Mouse (Mus musculus): Measurements from ENCODE around the gene Sntb2. TPM values are rescaled to one million over a fixed set of nuclear protein-coding genes. Genes with fewer than 3 reads are reported as not detected.
"Not testable (repeated sequence)": the region's sequence is repeated elsewhere in the genome, so short reads cannot be mapped to it uniquely, and the experiment has no call there.

Sntb2 gene
- polyA plus RNA-seq, 1 experiment from 2014 or later, result 1.3 TPM

- Histone ChIP-seq H3K4me3 (replicated peaks) (no peak overlapping the region), H3K4me1 (replicated peaks) (no peaks in the 10 kb centered on the region), H3K9me3 (replicated peaks) (no peaks in the 10 kb centered on the region), H3K27ac (replicated peaks) (no peak overlapping the region), H3K9ac (no peak overlapping the region), H3K27me3 (no peaks in the 10 kb centered on the region), H3K4me2 (no peak overlapping the region), H3K36me3 (replicated peaks) (peaks cover 76% of the 10 kb centered on the region)
- no peak for ATAC-seq (ENCODE audit: insufficient read depth)
- WGBS (ENCODE audit: insufficient replicate concordance), result 79% methylated on average over 7 of the region's 7 CpGs
These were observed 27.3 kb upstream of the Sntb2 start for GRCm38 (mm10) chr8:106908291-106908690.

- 87% methylated on average over 10 of the region's 10 CpGs for WGBS (ENCODE audit: insufficient replicate concordance)
- H3K4me1 ChIP-seq (replicated peaks), result no peaks in the 10 kb centered on the region
- peaks cover 75% of the 10 kb centered on the region for H3K36me3 ChIP-seq (replicated peaks)
- H3K4me2 ChIP-seq, result no peak overlapping the region
- H3K4me3 ChIP-seq (replicated peaks), result no peak overlapping the region
- no peak overlapping the region for H3K9ac ChIP-seq
- H3K27ac ChIP-seq (replicated peaks), result no peak overlapping the region
- no peak for ATAC-seq (ENCODE audit: insufficient read depth)
- H3K27me3 ChIP-seq, result no peaks in the 10 kb centered on the region
- H3K9me3 ChIP-seq (replicated peaks), result no peaks in the 10 kb centered on the region
These were observed 21.9 kb upstream of the Sntb2 start for GRCm38 (mm10) chr8:106913631-106914030.

- no peaks in the 10 kb centered on the region for H3K9me3 ChIP-seq (replicated peaks)
- no peak overlapping the region for H3K4me2 ChIP-seq
- ATAC-seq (ENCODE audit: insufficient read depth), result no peak
- no peaks in the 10 kb centered on the region for H3K27me3 ChIP-seq
- WGBS (ENCODE audit: insufficient replicate concordance), result 77% methylated on average over 8 of the region's 8 CpGs
- no peak overlapping the region for H3K27ac ChIP-seq (replicated peaks)
- peaks cover 79% of the 10 kb centered on the region for H3K36me3 ChIP-seq (replicated peaks)
- no peaks in the 10 kb centered on the region for H3K4me1 ChIP-seq (replicated peaks)
- H3K9ac ChIP-seq, result no peak overlapping the region
- no peak overlapping the region for H3K4me3 ChIP-seq (replicated peaks)
These were observed 15.7 kb upstream of the Sntb2 start for GRCm38 (mm10) chr8:106919721-106920394.

GRCm38 (mm10) chr8:106920395-106920741 lies 15.2 kb upstream of the Sntb2 start:
- 86% methylated on average over 5 of the region's 5 CpGs for WGBS (ENCODE audit: insufficient replicate concordance)
- no peak overlapping the region for H3K4me3 ChIP-seq (replicated peaks)
- peaks cover 73% of the 10 kb centered on the region for H3K36me3 ChIP-seq (replicated peaks)
- H3K27ac ChIP-seq (replicated peaks), result no peak overlapping the region
- no peak overlapping the region for H3K4me2 ChIP-seq
- H3K9me3 ChIP-seq (replicated peaks), result no peaks in the 10 kb centered on the region
- H3K4me1 ChIP-seq (replicated peaks), result no peaks in the 10 kb centered on the region
- no peaks in the 10 kb centered on the region for H3K27me3 ChIP-seq
- no peak for ATAC-seq (ENCODE audit: insufficient read depth)
- H3K9ac ChIP-seq, result no peak overlapping the region

GRCm38 (mm10) chr8:106924057-106924456 lies 11.5 kb upstream of the Sntb2 start:
- H3K27ac ChIP-seq (replicated peaks), result no peak overlapping the region
- WGBS (ENCODE audit: insufficient replicate concordance), result 62% methylated on average over 4 of the region's 4 CpGs
- no peaks in the 10 kb centered on the region for H3K4me1 ChIP-seq (replicated peaks)
- no peaks in the 10 kb centered on the region for H3K9me3 ChIP-seq (replicated peaks)
- H3K9ac ChIP-seq, result no peak overlapping the region
- H3K27me3 ChIP-seq, result no peaks in the 10 kb centered on the region
- ATAC-seq (ENCODE audit: insufficient read depth), result no peak
- H3K4me3 ChIP-seq (replicated peaks), result no peak overlapping the region
- peaks cover 37% of the 10 kb centered on the region for H3K36me3 ChIP-seq (replicated peaks)
- no peak overlapping the region for H3K4me2 ChIP-seq

- Histone ChIP-seq H3K36me3 (replicated peaks) (peaks cover 28% of the 10 kb centered on the region), H3K27ac (replicated peaks) (no peak overlapping the region), H3K9me3 (replicated peaks) (no peaks in the 10 kb centered on the region), H3K27me3 (no peaks in the 10 kb centered on the region), H3K4me1 (replicated peaks) (no peaks in the 10 kb centered on the region), H3K4me2 (no peak overlapping the region), H3K9ac (no peak overlapping the region), H3K4me3 (replicated peaks) (no peak overlapping the region)
- 81% methylated on average over 8 of the region's 8 CpGs for WGBS (ENCODE audit: insufficient replicate concordance)
- ATAC-seq (ENCODE audit: insufficient read depth), result no peak
These were observed 10.6 kb upstream of the Sntb2 start for GRCm38 (mm10) chr8:106924904-106925349.

GRCm38 (mm10) chr8:106925446-106925845 lies 10.1 kb upstream of the Sntb2 start:
- Histone ChIP-seq H3K27me3 (no peaks in the 10 kb centered on the region), H3K36me3 (replicated peaks) (peaks cover 23% of the 10 kb centered on the region), H3K9ac (no peak overlapping the region), H3K9me3 (replicated peaks) (no peaks in the 10 kb centered on the region), H3K4me2 (no peak overlapping the region), H3K4me1 (replicated peaks) (no peaks in the 10 kb centered on the region), H3K27ac (replicated peaks) (no peak overlapping the region), H3K4me3 (replicated peaks) (no peak overlapping the region)
- no peak for ATAC-seq (ENCODE audit: insufficient read depth)
- 72% methylated on average over 4 of the region's 4 CpGs for WGBS (ENCODE audit: insufficient replicate concordance)

GRCm38 (mm10) chr8:106927247-106927646 lies 8.3 kb upstream of the Sntb2 start:
- no peak overlapping the region for H3K27ac ChIP-seq (replicated peaks)
- no peak overlapping the region for H3K4me3 ChIP-seq (replicated peaks)
- ATAC-seq (ENCODE audit: insufficient read depth), result no peak
- peaks cover 12% of the 10 kb centered on the region for H3K36me3 ChIP-seq (replicated peaks)
- peaks cover 7% of the 10 kb centered on the region for H3K27me3 ChIP-seq
- WGBS (ENCODE audit: insufficient replicate concordance), result 40% methylated on average over 4 of the region's 4 CpGs
- no peaks in the 10 kb centered on the region for H3K9me3 ChIP-seq (replicated peaks)
- no peaks in the 10 kb centered on the region for H3K4me1 ChIP-seq (replicated peaks)
- H3K4me2 ChIP-seq, result no peak overlapping the region
- no peak overlapping the region for H3K9ac ChIP-seq

GRCm38 (mm10) chr8:106928182-106928581 lies 7.4 kb upstream of the Sntb2 start:
- H3K27ac ChIP-seq (replicated peaks); ATAC-seq (ENCODE audit: insufficient read depth); H3K4me3 ChIP-seq (replicated peaks); H3K36me3 ChIP-seq (replicated peaks); H3K9me3 ChIP-seq (replicated peaks); H3K4me2 ChIP-seq; H3K4me1 ChIP-seq (replicated peaks); H3K9ac ChIP-seq: not testable (repeated sequence)
- H3K27me3 ChIP-seq, result peaks cover 16% of the 10 kb centered on the region
- 79% methylated on average over 11 of the region's 11 CpGs for WGBS (ENCODE audit: insufficient replicate concordance)

- no peak for ATAC-seq (ENCODE audit: insufficient read depth)
- Histone ChIP-seq H3K9ac (no peak overlapping the region), H3K4me2 (no peak overlapping the region), H3K4me1 (replicated peaks) (0 out of 2 replicates have a peak, but pooled peaks cover 6% of the 10 kb centered on the region), H3K27ac (replicated peaks) (no peak overlapping the region), H3K36me3 (replicated peaks) (no peaks in the 10 kb centered on the region), H3K4me3 (replicated peaks) (no peak overlapping the region), H3K9me3 (replicated peaks) (no peaks in the 10 kb centered on the region), H3K27me3 (peaks cover 25% of the 10 kb centered on the region)
- WGBS (ENCODE audit: insufficient replicate concordance), result 36% methylated on average over 6 of the region's 6 CpGs
These were observed 6.2 kb upstream of the Sntb2 start for GRCm38 (mm10) chr8:106929155-106929913.

GRCm38 (mm10) chr8:106929921-106930320 lies 5.6 kb upstream of the Sntb2 start:
- WGBS (ENCODE audit: insufficient replicate concordance), result 61% methylated on average over 5 of the region's 5 CpGs
- H3K4me1 ChIP-seq (replicated peaks), result peaks cover 8% of the 10 kb centered on the region; the same call in 1 of the 2 replicates
- ATAC-seq (ENCODE audit: insufficient read depth), result no peak
- H3K9ac ChIP-seq, result no peak overlapping the region
- H3K36me3 ChIP-seq (replicated peaks), result no peaks in the 10 kb centered on the region
- no peak overlapping the region for H3K4me3 ChIP-seq (replicated peaks)
- H3K9me3 ChIP-seq (replicated peaks), result no peaks in the 10 kb centered on the region
- no peak overlapping the region for H3K4me2 ChIP-seq
- H3K27me3 ChIP-seq, result peaks cover 28% of the 10 kb centered on the region
- H3K27ac ChIP-seq (replicated peaks), result no peak overlapping the region

Data from liver, embryonic 15.5 days (tissue).